Mouse (Mus musculus) heart, embryonic 11.5 days (tissue): ENCODE data around the gene Nrcam. TPM values are rescaled to one million over a fixed set of nuclear protein-coding genes. Genes with fewer than 3 reads are reported as not detected.

Experiments used
- ATAC-seq: fragments of 200-750 bp; cut with Nextera tagmentation; replicated peaks from 2 replicates; pipeline ENCODE4 v1.8.0; 2017; ENCODE audit warnings: moderate library complexity; ENCODE audit not compliant: insufficient number of reproducible peaks, low FRiP score, low TSS enrichment
- H3K27ac ChIP-seq: fragments of 300-500 bp; sonication (generic); 2 replicates; pipeline ENCODE4 v1.5.1; 2014; ENCODE audit warnings: mild to moderate bottlenecking, low read depth, low read length
- H3K27me3 ChIP-seq: fragments of 300-500 bp; sonication (generic); 2 replicates; pipeline ENCODE4 v1.6.1; 2014; ENCODE audit warnings: mild to moderate bottlenecking, low read length, mixed read lengths; ENCODE audit not compliant: control insufficient read depth, insufficient read depth
- H3K36me3 ChIP-seq: fragments of 300-500 bp; sonication (generic); 2 replicates; pipeline ENCODE4 v1.6.1; 2014; ENCODE audit warnings: mild to moderate bottlenecking, low read length, moderate library complexity, mixed read lengths; ENCODE audit not compliant: control insufficient read depth, insufficient read depth
- H3K4me1 ChIP-seq: fragments of 300-500 bp; sonication (generic); 2 replicates; pipeline ENCODE4 v1.6.1; 2014; ENCODE audit warnings: low read length; ENCODE audit not compliant: control insufficient read depth, insufficient read depth
- H3K4me2 ChIP-seq: fragments of 300-500 bp; sonication (generic); 2 replicates; pipeline ENCODE4 v1.6.1; 2014; ENCODE audit warnings: mild to moderate bottlenecking, moderate library complexity
- H3K4me3 ChIP-seq: fragments of 300-500 bp; sonication (generic); 2 replicates; pipeline ENCODE4 v1.5.1; 2014; ENCODE audit warnings: low read depth, low read length
- H3K9ac ChIP-seq: fragments of 300-500 bp; sonication (generic); 2 replicates; pipeline ENCODE4 v1.6.1; 2014; ENCODE audit warnings: mild to moderate bottlenecking, low read depth, low read length, moderate library complexity
- H3K9me3 ChIP-seq: fragments of 300-500 bp; sonication (generic); replicated peaks from 2 replicates; pipeline ENCODE4 v1.6.1; 2016; ENCODE audit warnings: low read length; ENCODE audit not compliant: control insufficient read depth
- WGBS: fragments of 180-500 bp; shearing (Covaris S2); extraction: QIAGEN DNeasy Blood & Tissue Kit; methylation state at CpG from one replicate; pipeline ENCODE4 v1.1.7; 2014; ENCODE audit not compliant: insufficient replicate concordance; 5-methylcytosine and 5-hydroxymethylcytosine counted together
- polyA plus RNA-seq: library from polyadenylated mRNA; unstranded; fragments of >200 nt; fragmentation: Nextera tagmentation; extraction: Ambion mirVana; gene quantifications from 2 replicates; pipeline ENCODE4 v1.2.1, GENCODE M21; 2014

Gene Nrcam
- polyA plus RNA-seq, 1 experiment from 2014 or later: 0.84 TPM

- Histone ChIP-seq H3K4me2 (no peak overlapping the region), H3K27ac (no peak overlapping the region), H3K4me3 (no peak overlapping the region), H3K9me3 (no peaks in the 10 kb centered on the region), H3K9ac (no peak overlapping the region), H3K36me3 (no peaks in the 10 kb centered on the region), H3K27me3 (no peaks in the 10 kb centered on the region), H3K4me1 (no peaks in the 10 kb centered on the region)
- WGBS: 75% methylated on average over 6 of the region's 6 CpGs
- ATAC-seq: no peak
These were observed 15.4 kb downstream of the Nrcam start for GRCm38 (mm10) chr12:44344075-44344474.

GRCm38 (mm10) chr12:44345251-44345650 lies 16.6 kb downstream of the Nrcam start:
- WGBS: 75% methylated on average over 5 of the region's 5 CpGs
- Histone ChIP-seq H3K4me1 (no peaks in the 10 kb centered on the region), H3K9ac (no peak overlapping the region), H3K9me3 (no peaks in the 10 kb centered on the region), H3K4me3 (no peak overlapping the region), H3K36me3 (no peaks in the 10 kb centered on the region), H3K27ac (no peak overlapping the region), H3K4me2 (no peak overlapping the region), H3K27me3 (no peaks in the 10 kb centered on the region)
- ATAC-seq: no peak

DNA sequence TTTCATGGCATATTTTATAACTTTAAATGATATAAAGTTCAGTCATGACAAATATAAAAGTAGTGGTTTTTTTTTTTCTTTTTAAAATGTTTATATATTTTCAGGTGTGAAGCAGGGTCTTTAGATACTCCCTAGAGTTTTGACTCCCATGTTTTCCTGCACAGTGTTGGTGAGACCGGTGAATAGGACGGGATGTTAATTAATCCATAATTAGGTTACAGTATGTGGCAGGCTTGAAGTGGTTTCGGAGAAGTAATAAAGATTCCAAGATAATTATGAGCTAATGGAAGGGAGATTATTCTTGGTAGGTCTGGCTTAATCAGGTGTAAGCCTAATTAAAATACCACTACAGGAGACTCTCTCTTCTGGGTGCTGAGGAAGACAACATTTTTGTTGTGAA lies 17.5 kb downstream of the Nrcam start:
- no peak for ATAC-seq

GRCm38 (mm10) chr12:44355116-44355515 lies 26.4 kb downstream of the Nrcam start:
- WGBS: 69% methylated on average over 4 of the region's 4 CpGs
- no peak for ATAC-seq
- Histone ChIP-seq H3K9me3 (no peaks in the 10 kb centered on the region), H3K4me3 (no peak overlapping the region), H3K27ac (no peak overlapping the region), H3K9ac (no peak overlapping the region), H3K4me1 (no peaks in the 10 kb centered on the region), H3K4me2 (no peak overlapping the region), H3K27me3 (no peaks in the 10 kb centered on the region), H3K36me3 (no peaks in the 10 kb centered on the region)

More for the DNA sequence above, 17.5 kb downstream of the Nrcam start:
- Histone ChIP-seq H3K36me3 (no peaks in the 10 kb centered on the region), H3K4me3 (no peak overlapping the region), H3K27me3 (no peaks in the 10 kb centered on the region), H3K9ac (no peak overlapping the region), H3K9me3 (no peaks in the 10 kb centered on the region), H3K4me2 (no peak overlapping the region), H3K4me1 (no peaks in the 10 kb centered on the region), H3K27ac (no peak overlapping the region)
- 77% methylated on average over 3 of the region's 3 CpGs for WGBS

- Histone ChIP-seq H3K9me3 (no peaks in the 10 kb centered on the region), H3K27ac (no peak overlapping the region), H3K36me3 (no peaks in the 10 kb centered on the region), H3K9ac (no peak overlapping the region), H3K4me2 (no peak overlapping the region), H3K4me3 (no peak overlapping the region), H3K27me3 (no peaks in the 10 kb centered on the region), H3K4me1 (no peaks in the 10 kb centered on the region)
- 53% methylated on average over 3 of the region's 3 CpGs for WGBS
- ATAC-seq: no peak
These were observed 28.8 kb downstream of the Nrcam start for GRCm38 (mm10) chr12:44357460-44357859.

DNA sequence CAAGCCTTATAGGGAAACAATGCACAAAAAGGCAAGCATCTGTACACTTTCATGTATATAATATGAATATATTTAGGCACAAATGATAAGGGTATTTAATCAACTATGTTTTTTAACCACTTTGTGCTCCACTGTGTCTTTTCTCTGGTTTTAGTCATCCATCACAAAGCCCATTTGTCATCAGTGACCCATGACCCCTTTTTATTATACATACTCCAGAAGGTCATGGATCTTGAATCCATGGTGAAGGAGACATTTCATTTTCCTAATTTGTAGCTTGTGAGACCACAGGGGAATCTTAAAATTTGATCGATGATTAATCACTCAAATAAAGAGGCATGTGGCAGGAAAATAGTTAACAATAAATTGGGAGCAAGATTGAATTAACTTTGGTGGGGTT lies 29.2 kb downstream of the Nrcam start:
- ATAC-seq: no peak
- H3K4me3 ChIP-seq: no peak overlapping the region
- WGBS: 89% methylated on average over 1 of the region's 1 CpGs
- H3K36me3 ChIP-seq: no peaks in the 10 kb centered on the region
- H3K9me3 ChIP-seq: no peaks in the 10 kb centered on the region
- no peak overlapping the region for H3K4me2 ChIP-seq
- H3K9ac ChIP-seq: no peak overlapping the region
- H3K4me1 ChIP-seq: no peaks in the 10 kb centered on the region
- no peaks in the 10 kb centered on the region for H3K27me3 ChIP-seq
- no peak overlapping the region for H3K27ac ChIP-seq

DNA sequence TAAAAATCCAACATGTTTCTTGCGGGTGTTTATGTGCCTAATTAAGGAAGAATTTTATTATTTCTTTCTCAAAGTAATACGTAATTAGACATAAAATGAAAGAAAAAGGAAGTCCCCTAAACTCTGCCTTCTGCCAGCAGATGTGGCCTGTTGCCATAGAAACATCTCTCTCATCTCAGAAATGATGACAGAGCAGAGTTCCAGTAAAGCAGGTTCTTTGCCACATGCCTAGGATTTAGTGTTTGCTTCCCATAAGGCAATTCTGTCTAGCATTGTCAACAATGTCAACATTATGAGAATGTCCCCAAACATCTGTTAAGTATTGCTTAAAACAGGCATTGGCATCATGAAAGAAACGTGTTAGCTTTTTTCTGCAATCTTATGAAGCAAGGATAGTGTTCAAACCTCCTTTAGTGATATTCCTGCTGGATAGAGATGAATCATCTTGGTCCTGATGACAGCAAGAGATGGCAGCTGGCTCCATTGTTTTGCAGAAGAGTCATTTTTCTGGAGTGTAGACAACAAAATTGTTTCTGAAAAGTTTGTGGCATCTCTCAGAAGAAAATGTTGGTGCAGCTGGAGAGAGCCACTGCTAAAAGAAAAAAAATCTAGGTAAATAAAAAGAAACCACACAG lies 42.5 kb downstream of the Nrcam start:
- no peaks in the 10 kb centered on the region for H3K4me1 ChIP-seq

DNA sequence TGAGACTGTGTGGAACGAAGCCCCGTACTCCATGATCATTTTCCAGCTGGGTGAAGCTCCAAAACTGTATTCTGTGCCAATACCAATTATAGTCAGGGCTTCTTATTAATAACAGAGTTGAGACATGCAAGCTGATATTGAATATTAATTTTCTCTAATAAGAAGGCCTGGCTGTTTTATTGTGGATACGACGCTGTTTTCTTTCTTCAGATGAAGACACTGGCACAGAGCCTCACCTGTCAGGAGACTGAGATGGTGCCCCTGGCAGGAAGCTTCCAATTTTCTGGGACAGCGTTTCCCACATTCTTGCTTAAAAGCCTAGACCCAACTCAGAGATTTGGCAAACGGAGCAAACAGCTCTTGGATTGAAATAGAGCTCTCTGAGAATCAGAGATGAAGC lies 47.3 kb downstream of the Nrcam start:
- 79% methylated on average over 6 of the region's 6 CpGs for WGBS
- H3K4me3 ChIP-seq: no peak overlapping the region
- no peak overlapping the region for H3K9ac ChIP-seq

More for the DNA sequence above, 42.5 kb downstream of the Nrcam start:
- H3K27me3 ChIP-seq: no peaks in the 10 kb centered on the region
- no peaks in the 10 kb centered on the region for H3K36me3 ChIP-seq
- ATAC-seq: no peak
- no peaks in the 10 kb centered on the region for H3K9me3 ChIP-seq
- H3K27ac ChIP-seq: no peak overlapping the region
- no peak overlapping the region for H3K4me3 ChIP-seq
- H3K4me2 ChIP-seq: no peak overlapping the region
- no peak overlapping the region for H3K9ac ChIP-seq
- 78% methylated on average over 3 of the region's 3 CpGs for WGBS

GRCm38 (mm10) chr12:44378431-44379161 lies 49.9 kb downstream of the Nrcam start:
- H3K27ac ChIP-seq: no peak overlapping the region
- H3K27me3 ChIP-seq: no peaks in the 10 kb centered on the region
- H3K4me3 ChIP-seq: no peak overlapping the region
- no peaks in the 10 kb centered on the region for H3K36me3 ChIP-seq
- no peak overlapping the region for H3K9ac ChIP-seq
- H3K9me3 ChIP-seq: no peaks in the 10 kb centered on the region
- H3K4me2 ChIP-seq: no peak overlapping the region
- H3K4me1 ChIP-seq: no peaks in the 10 kb centered on the region
- 72% methylated on average over 8 of the region's 8 CpGs for WGBS
- no peak for ATAC-seq

More for the DNA sequence above, 47.3 kb downstream of the Nrcam start:
- Histone ChIP-seq H3K9me3 (no peaks in the 10 kb centered on the region), H3K27me3 (no peaks in the 10 kb centered on the region), H3K36me3 (no peaks in the 10 kb centered on the region), H3K4me1 (no peaks in the 10 kb centered on the region), H3K4me2 (no peak overlapping the region), H3K27ac (no peak overlapping the region)
- no peak for ATAC-seq
